Mouse (Mus musculus) thymus, adult 2 months (tissue): ENCODE data around the gene Gm49510.

Experiments
- CTCF ChIP-seq: fragments of 200-500 bp; IDR thresholded peaks from 2 replicates; pipeline ENCODE4 v1.5.1; 2012; ENCODE audit warnings: mild to moderate bottlenecking, control low read depth, low read length, moderate library complexity, borderline replicate concordance; ENCODE audit not compliant: control insufficient read depth, poor library complexity, insufficient read depth; ENCODE audit errors: extremely low read depth
- POLR2A ChIP-seq: fragments of 200-500 bp; IDR thresholded peaks from 2 replicates; pipeline ENCODE4 v1.6.1; 2012; ENCODE audit warnings: mild to moderate bottlenecking, low read length, control low read depth, moderate library complexity; ENCODE audit not compliant: control insufficient read depth, poor library complexity, insufficient read depth; ENCODE audit errors: extremely low read depth

- TF ChIP-seq CTCF (no peak), POLR2A (no peak)
Observed at GRCm38 (mm10) chr15:78914091-78914822, 14.8 kb downstream of the Gm49510 start.
